Mouse (Mus musculus) cerebellum, adult 2 months (tissue): ENCODE data around the gene H2-M10.5. TPM values are rescaled to one million over a fixed set of nuclear protein-coding genes. Genes with fewer than 3 reads are reported as not detected.
"Not testable (repeated sequence)": the region's sequence is repeated elsewhere in the genome, so short reads cannot be mapped to it uniquely, and the experiment has no call there.

Experiments
- DNase-seq, 2 experiments: peaks; one replicate each; pipeline ENCODE4 v3.0.0; 2021
- H3K27ac ChIP-seq: fragments of 200-500 bp; 2 replicates; pipeline ENCODE4 v1.5.1; 2012; ENCODE audit warnings: low read length, control low read depth, inconsistent platforms; ENCODE audit not compliant: insufficient read depth
- H3K27me3 ChIP-seq: fragments of 200-500 bp; 2 replicates; pipeline ENCODE4 v1.6.1; 2012; ENCODE audit warnings: inconsistent platforms, mild to moderate bottlenecking, low read length, moderate library complexity; ENCODE audit not compliant: control insufficient read depth, insufficient read depth
- H3K4me1 ChIP-seq: fragments of 200-500 bp; 2 replicates; pipeline ENCODE4 v1.6.1; 2011; ENCODE audit warnings: low read length; ENCODE audit not compliant: control insufficient read depth, insufficient read depth
- H3K4me3 ChIP-seq: fragments of 200-500 bp; replicated peaks from 2 replicates; pipeline ENCODE3; 2011; ENCODE audit warnings: mild to moderate bottlenecking, low read depth, low read length, control low read depth; ENCODE audit not compliant: insufficient read depth
- CTCF ChIP-seq: fragments of 200-500 bp; IDR thresholded peaks from 2 replicates; pipeline ENCODE4 v1.5.1; 2011; ENCODE audit warnings: low read depth, mild to moderate bottlenecking, control low read depth, low read length, moderate library complexity, borderline replicate concordance; ENCODE audit not compliant: insufficient read depth
- POLR2A ChIP-seq: fragments of 200-500 bp; IDR thresholded peaks from 2 replicates; pipeline ENCODE4 v1.6.1; 2011; ENCODE audit warnings: low read length, control low read depth, borderline replicate concordance; ENCODE audit not compliant: insufficient read depth
- WGBS: fragments of 180-500 bp; shearing (Covaris S2); methylation state at CpG from one replicate; pipeline ENCODE4 v1.1.7; 2018; 5-methylcytosine and 5-hydroxymethylcytosine counted together
- polyA plus RNA-seq: library from polyadenylated mRNA; depleted of rRNA; stranded (reverse); fragments of >200 nt; gene quantifications from 2 replicates; pipeline ENCODE4 v1.2.3, GENCODE M21; 2012; rRNA removed

H2-M10.5 gene
- polyA plus RNA-seq, 1 experiment, result not detected

GRCm38 (mm10) chr17:36799493-36799892 lies 26.8 kb downstream of the H2-M10.5 start:
- Histone ChIP-seq H3K4me1 (no peaks in the 10 kb centered on the region), H3K27ac (no peak overlapping the region), H3K27me3 (no peaks in the 10 kb centered on the region), H3K4me3 (no peak overlapping the region)
- 92% methylated on average over 10 of the region's 10 CpGs for WGBS
- no peak for DNase-seq
- TF ChIP-seq POLR2A (no peak), CTCF (no peak)

GRCm38 (mm10) chr17:36799921-36800462 lies 27.3 kb downstream of the H2-M10.5 start:
- H3K27me3 ChIP-seq, H3K4me3 ChIP-seq, H3K4me1 ChIP-seq, DNase-seq, H3K27ac ChIP-seq: not testable (repeated sequence)
- WGBS, result 75% methylated on average over 4 of the region's 4 CpGs

- Histone ChIP-seq H3K27me3 (no peaks in the 10 kb centered on the region), H3K27ac (no peak within 1 kb of the TSS), H3K4me1 (no peaks in the 10 kb centered on the region), H3K4me3 (no peak within 1 kb of the TSS)
- no peak for DNase-seq
- TF ChIP-seq CTCF, result no peak
- TF ChIP-seq POLR2A, result no peak
Measured at GRCm38 (mm10) chr17:36811871-36812270, 39.2 kb downstream of the H2-M10.5 start, which contains the start of gene H2-M10.6. H2-M10.6 (plus strand) TSS chr17:36812171.

- TF ChIP-seq CTCF (peak; percentile 58), POLR2A (no peak)
- no peaks in the 10 kb centered on the region for H3K4me1 ChIP-seq
- DNase-seq, result peak in 1 of 2 experiments; percentile 33
- no peaks in the 10 kb centered on the region for H3K27me3 ChIP-seq
- no peak overlapping the region for H3K4me3 ChIP-seq
- no peak overlapping the region for H3K27ac ChIP-seq
Measured at GRCm38 (mm10) chr17:36824005-36824404, 51.3 kb downstream of the H2-M10.5 start.

GRCm38 (mm10) chr17:36825525-36825924 lies 52.8 kb downstream of the H2-M10.5 start:
- Histone ChIP-seq H3K27ac (no peak overlapping the region), H3K4me1 (no peaks in the 10 kb centered on the region), H3K4me3 (no peak overlapping the region), H3K27me3 (no peaks in the 10 kb centered on the region)
- 23% methylated on average over 4 of the region's 4 CpGs for WGBS
- DNase-seq, result peak in 1 of 2 experiments; percentile 56
- TF ChIP-seq POLR2A (no peak), CTCF (peak; percentile 13; the same call in 1 of the 2 replicates)

Other genes with a start within 250 kb of the H2-M10.5 start
- not detected in 2 replicates for gene H2-M11, start 225.8 kb upstream of the H2-M10.5 start, polyA plus RNA-seq
- gene H2-M9, start 130.2 kb upstream of the H2-M10.5 start, polyA plus RNA-seq, result not detected in 2 replicates
- not detected in 2 replicates for gene H2-M1, start 100.7 kb upstream of the H2-M10.5 start, polyA plus RNA-seq
- gene H2-M10.6, start 39.3 kb downstream of the H2-M10.5 start, polyA plus RNA-seq, result not detected in 2 replicates
- 29.4 and 29.9 TPM in 2 replicates for gene Trim26, start 64.2 kb downstream of the H2-M10.5 start, polyA plus RNA-seq
- gene Trim15, start 94.3 kb downstream of the H2-M10.5 start, polyA plus RNA-seq, result 0.14 and 0.15 TPM in 2 replicates
- gene Trim10, start 96.7 kb downstream of the H2-M10.5 start, polyA plus RNA-seq, result 0.06 and 0.13 TPM in 2 replicates
- gene Trim40, start 117.2 kb downstream of the H2-M10.5 start, polyA plus RNA-seq, result 0.07 TPM in 1 of 2 replicates, not detected in the other
- gene Trim31, start 125.2 kb downstream of the H2-M10.5 start, polyA plus RNA-seq, result not detected in 2 replicates
- 5.6 and 6.5 TPM in 2 replicates for gene Rnf39, start 170.0 kb downstream of the H2-M10.5 start, polyA plus RNA-seq
- gene Ppp1r11, start 178.8 kb downstream of the H2-M10.5 start, polyA plus RNA-seq, result 196 and 206 TPM in 2 replicates
- 37.5 and 40.6 TPM in 2 replicates for gene Znrd1, start 185.6 kb downstream of the H2-M10.5 start, polyA plus RNA-seq
- gene Znrd1as, start 185.7 kb downstream of the H2-M10.5 start, polyA plus RNA-seq, result 6.7 and 7.8 TPM in 2 replicates
- gene 2410137M14Rik, start 208.3 kb downstream of the H2-M10.5 start, polyA plus RNA-seq, result 0.29 TPM in 1 of 2 replicates, not detected in the other
- gene H2-M5, start 216.6 kb downstream of the H2-M10.5 start, polyA plus RNA-seq, result 0.55 and 0.77 TPM in 2 replicates
- 10.3 and 12.0 TPM in 2 replicates for gene Zfp57, start 228.3 kb downstream of the H2-M10.5 start, polyA plus RNA-seq